Mouse (Mus musculus) intestine, embryonic 14.5 days (tissue): ENCODE results near the gene Wdr73. TPM values are rescaled to one million over a fixed set of nuclear protein-coding genes. Genes with fewer than 3 reads are reported as not detected.
A peak's percentile ranks its signal among the peaks of the same experiment; 100 is the strongest.

Experiments
- ATAC-seq: fragments of 200-750 bp; cut with Nextera tagmentation; replicated peaks from 2 replicates; pipeline ENCODE4 v1.8.0; 2017; ENCODE audit warnings: low read depth, moderate number of reproducible peaks, moderate TSS enrichment, moderate library complexity; ENCODE audit not compliant: low FRiP score, low TSS enrichment
- DNase-seq: peaks from one replicate; pipeline ENCODE4 v3.0.0-alpha.2; 2018; ENCODE audit warnings: low spot score
- H3K27ac ChIP-seq: fragments of 300-500 bp; sonication (generic); 2 replicates; pipeline ENCODE4 v1.5.1; 2014; ENCODE audit warnings: low read depth, mild to moderate bottlenecking, control low read depth
- H3K27me3 ChIP-seq: fragments of 300-500 bp; sonication (generic); replicated peaks from 2 replicates; pipeline ENCODE4 v1.6.1; 2014; ENCODE audit warnings: low read length, control low read depth; ENCODE audit not compliant: control insufficient read depth, insufficient read depth
- H3K36me3 ChIP-seq: fragments of 300-500 bp; sonication (generic); 2 replicates; pipeline ENCODE4 v1.6.1; 2014; ENCODE audit warnings: low read length, control low read depth; ENCODE audit not compliant: control insufficient read depth, insufficient read depth
- H3K4me1 ChIP-seq: fragments of 300-500 bp; sonication (generic); replicated peaks from 2 replicates; pipeline ENCODE4 v1.6.1; 2014; ENCODE audit warnings: low read length, control low read depth, mixed read lengths; ENCODE audit not compliant: control insufficient read depth, insufficient read depth
- H3K4me2 ChIP-seq: fragments of 300-500 bp; sonication (generic); 2 replicates; pipeline ENCODE4 v1.6.1; 2014; ENCODE audit warnings: low read length
- H3K4me3 ChIP-seq: fragments of 300-500 bp; sonication (generic); 2 replicates; pipeline ENCODE4 v1.5.1; 2014; ENCODE audit warnings: low read depth, low read length, control low read depth, mixed read lengths
- H3K9ac ChIP-seq: fragments of 300-500 bp; sonication (generic); 2 replicates; pipeline ENCODE4 v1.6.1; 2014; ENCODE audit warnings: mild to moderate bottlenecking, low read length
- H3K9me3 ChIP-seq: fragments of 300-500 bp; sonication (generic); 2 replicates; pipeline ENCODE4 v1.6.1; 2016; ENCODE audit warnings: low read length, control low read depth; ENCODE audit not compliant: control insufficient read depth
- WGBS: fragments of 180-500 bp; shearing (Covaris S2); extraction: QIAGEN DNeasy Blood & Tissue Kit; methylation state at CpG from one replicate; pipeline ENCODE4 v1.1.7; 2014; 5-methylcytosine and 5-hydroxymethylcytosine counted together
- polyA plus RNA-seq: library from polyadenylated mRNA; unstranded; fragments of >200 nt; fragmentation: Nextera tagmentation; extraction: Ambion mirVana; gene quantifications from 2 replicates; pipeline ENCODE4 v1.2.1, GENCODE M21; 2014

The Wdr73 gene
- polyA plus RNA-seq, 1 experiment from 2014 or later = 37.9 TPM

DNA sequence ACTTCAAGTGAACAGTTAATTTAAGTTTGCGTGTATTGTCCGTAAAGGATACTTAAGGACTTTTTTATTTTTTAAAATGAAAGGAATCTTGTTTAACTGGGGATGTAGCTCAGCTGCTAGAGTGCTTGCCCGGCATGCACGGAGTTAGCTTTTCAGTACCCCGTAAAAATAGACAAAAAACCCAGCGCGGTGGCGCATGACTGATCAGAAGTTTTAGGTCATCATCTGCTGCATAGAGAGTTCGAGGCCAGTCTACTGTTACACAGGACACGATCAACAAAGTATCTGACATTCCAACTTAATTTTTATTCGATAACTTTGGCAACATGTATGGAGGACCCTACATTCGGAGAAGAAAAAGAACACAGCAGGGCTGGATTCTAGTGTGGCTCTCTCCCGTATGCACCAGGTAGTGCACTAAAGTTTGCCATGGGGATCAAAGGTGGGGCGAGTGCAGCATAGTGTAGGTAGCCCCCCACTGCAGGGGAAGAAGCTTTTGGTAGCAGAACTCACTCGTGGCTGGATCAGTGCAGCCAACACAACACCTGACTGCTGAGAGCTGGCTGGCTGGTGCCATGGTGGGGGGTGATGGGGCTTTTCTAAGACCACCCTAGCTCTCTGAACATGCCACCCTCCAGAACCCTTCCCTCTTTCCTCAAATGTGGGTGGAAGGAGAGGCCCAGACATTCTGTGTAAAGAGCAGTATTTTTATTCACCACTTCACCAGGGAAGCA, 639 bp upstream of the Wdr73 start:
- H3K27me3 ChIP-seq = no peaks in the 10 kb centered on the region
- peaks cover 18% of the 10 kb centered on the region for H3K4me1 ChIP-seq
- peaks cover 19% of the 10 kb centered on the region for H3K36me3 ChIP-seq
- DNase-seq = no peak
- 0 out of 2 replicates have a peak, but pooled peaks have one; percentile 12 for ATAC-seq
- H3K27ac ChIP-seq = peak overlapping the region; percentile 60; the same call in 1 of the 2 replicates
- H3K4me2 ChIP-seq = peak overlapping the region; percentile 88
- H3K9me3 ChIP-seq = no peaks in the 10 kb centered on the region
- H3K9ac ChIP-seq = peak overlapping the region; percentile 71
- WGBS = 28% methylated on average over 15 of the region's 15 CpGs
- H3K4me3 ChIP-seq = peak overlapping the region; percentile 87

DNA sequence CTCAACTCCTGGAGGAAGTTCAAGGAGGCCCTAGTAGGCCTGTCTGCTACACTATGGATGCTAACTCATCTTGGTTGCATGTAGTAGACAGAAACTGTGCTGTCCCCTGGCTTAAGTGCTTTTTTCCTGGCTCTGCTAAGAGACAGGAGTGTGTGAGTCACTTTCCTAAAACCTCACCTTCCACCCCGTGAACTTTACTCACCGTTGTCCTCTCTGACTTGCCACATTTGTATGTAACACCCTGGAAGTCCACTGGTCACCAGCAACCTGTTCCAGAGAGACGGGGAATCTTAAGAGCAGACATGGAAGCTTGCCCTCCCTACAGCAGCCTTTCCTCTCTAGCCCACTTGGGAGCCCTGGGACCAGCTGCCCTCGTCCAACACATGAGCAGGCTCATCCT, 3.3 kb downstream of the Wdr73 start:
- Histone ChIP-seq H3K27ac (no peak overlapping the region), H3K4me1 (peaks cover 14% of the 10 kb centered on the region), H3K4me3 (no peak overlapping the region), H3K27me3 (no peaks in the 10 kb centered on the region), H3K4me2 (no peak overlapping the region), H3K9ac (no peak overlapping the region), H3K9me3 (no peaks in the 10 kb centered on the region), H3K36me3 (peaks cover 58% of the 10 kb centered on the region)
- DNase-seq = no peak
- ATAC-seq = no peak
- WGBS = 91% methylated on average over 4 of the region's 4 CpGs

DNA sequence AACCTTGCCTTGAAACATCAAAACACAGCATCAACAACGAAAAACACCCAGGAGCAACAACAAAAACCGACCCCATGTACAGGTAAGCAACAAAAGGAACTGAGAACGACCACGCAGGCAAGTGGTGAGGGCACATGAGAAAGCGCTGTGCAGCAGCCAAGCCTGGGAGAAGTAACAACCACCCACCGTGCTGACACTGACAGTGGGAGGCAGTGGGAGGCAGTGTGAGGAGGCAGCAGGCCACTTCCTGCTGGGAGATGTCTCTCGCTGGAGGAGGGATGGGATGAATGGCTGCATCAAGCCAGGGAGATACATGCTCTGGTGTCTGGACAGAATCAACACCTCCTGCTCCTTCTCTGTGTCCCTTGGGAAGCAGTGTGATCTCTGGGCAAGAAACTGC, 3.9 kb downstream of the Wdr73 start:
- Histone ChIP-seq H3K27ac (no peak overlapping the region), H3K36me3 (peaks cover 64% of the 10 kb centered on the region), H3K4me3 (no peak overlapping the region), H3K4me2 (no peak overlapping the region), H3K9me3 (no peaks in the 10 kb centered on the region), H3K4me1 (peaks cover 14% of the 10 kb centered on the region), H3K9ac (no peak overlapping the region), H3K27me3 (no peaks in the 10 kb centered on the region)
- WGBS = 85% methylated on average over 7 of the region's 7 CpGs
- DNase-seq (no peak), ATAC-seq (no peak)

DNA sequence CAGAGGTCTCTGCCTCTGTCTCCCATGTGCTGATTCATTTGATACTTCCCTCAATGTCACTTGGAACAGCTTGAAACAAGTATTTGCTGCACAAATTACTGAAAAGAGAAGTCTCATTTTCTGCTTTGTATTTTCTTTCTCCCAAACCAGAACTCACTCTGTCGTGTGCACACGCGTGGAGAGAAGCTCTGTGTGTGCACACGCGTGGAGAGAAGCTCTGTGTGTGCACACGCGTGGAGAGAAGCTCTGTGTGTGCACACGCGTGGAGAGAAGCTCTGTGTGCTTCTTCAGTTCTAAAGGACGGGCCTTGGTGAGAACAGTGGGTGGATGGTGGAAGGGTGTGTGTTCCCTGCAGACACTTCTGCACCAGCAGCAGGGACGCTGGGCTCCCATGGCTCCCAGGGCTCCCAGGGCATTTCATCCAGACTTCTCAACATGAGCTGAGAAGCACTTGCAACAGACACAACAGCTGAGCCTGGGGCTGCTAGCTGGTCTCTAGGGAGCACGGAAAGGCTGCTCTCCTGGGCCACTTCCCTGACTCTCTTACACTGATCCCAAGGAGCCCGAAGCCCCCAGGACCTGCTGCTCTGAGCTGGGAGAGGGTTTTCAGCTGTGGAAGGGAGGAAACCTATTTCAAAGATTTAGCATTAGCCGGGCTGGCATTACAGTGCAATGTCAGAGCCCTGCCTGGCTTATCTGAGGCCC, 6.1 kb downstream of the Wdr73 start:
- Histone ChIP-seq H3K27ac (no peak overlapping the region), H3K9me3 (no peaks in the 10 kb centered on the region), H3K4me2 (no peak overlapping the region), H3K27me3 (no peaks in the 10 kb centered on the region), H3K4me3 (no peak overlapping the region), H3K9ac (no peak overlapping the region), H3K4me1 (peaks cover 2% of the 10 kb centered on the region; the same call in 1 of the 2 replicates), H3K36me3 (peaks cover 82% of the 10 kb centered on the region)
- ATAC-seq (no peak), DNase-seq (no peak)
- WGBS = 94% methylated on average over 14 of the region's 14 CpGs

DNA sequence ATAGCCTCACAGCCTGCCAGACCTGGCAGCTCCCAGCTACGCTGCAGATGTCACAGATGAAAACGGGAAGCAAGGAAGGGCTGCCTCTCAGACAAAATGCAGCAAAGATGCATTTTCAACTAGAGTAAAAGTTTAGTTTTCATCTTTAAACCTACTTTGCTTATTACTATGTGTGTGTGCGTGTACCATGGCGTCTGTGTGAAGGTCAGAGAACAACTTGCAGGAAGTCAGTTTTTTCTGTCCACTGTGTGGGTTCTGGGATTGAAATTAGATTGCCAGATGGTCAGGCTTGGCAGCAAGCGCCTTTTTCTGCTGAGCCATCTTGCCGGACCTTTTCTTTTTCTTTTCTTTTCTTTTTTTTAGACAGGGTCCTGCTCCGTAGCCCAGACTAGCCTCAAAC, 6.9 kb downstream of the Wdr73 start:
- WGBS = 87% methylated on average over 7 of the region's 7 CpGs
- Histone ChIP-seq H3K36me3 (peaks cover 85% of the 10 kb centered on the region), H3K9me3 (no peaks in the 10 kb centered on the region), H3K9ac (no peak overlapping the region), H3K27me3 (no peaks in the 10 kb centered on the region), H3K4me1 (peaks cover 5% of the 10 kb centered on the region; the same call in 1 of the 2 replicates), H3K4me3 (no peak overlapping the region), H3K27ac (no peak overlapping the region), H3K4me2 (no peak overlapping the region)
- ATAC-seq (no peak), DNase-seq (no peak)

DNA sequence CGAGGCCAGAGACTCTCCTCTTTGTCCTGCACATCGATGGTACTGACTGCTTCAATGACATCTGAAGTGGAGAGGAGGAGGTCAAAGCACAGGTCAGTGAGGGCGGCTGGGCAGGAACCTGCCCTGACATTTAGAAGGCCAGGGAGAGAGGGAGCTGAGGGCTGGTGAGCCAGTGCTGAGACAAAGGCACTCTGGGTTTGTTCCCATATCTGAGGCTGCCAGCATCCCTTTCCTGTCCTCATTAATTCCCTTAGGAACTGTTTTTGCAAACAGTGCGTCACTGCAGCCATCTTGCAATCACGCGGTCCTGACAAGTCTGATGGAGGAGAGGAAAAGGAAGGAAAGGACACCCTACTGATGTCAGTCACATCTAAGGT, 7.3 kb downstream of the Wdr73 start:
- 81% methylated on average over 6 of the region's 6 CpGs for WGBS
- H3K4me3 ChIP-seq = no peak overlapping the region
- H3K9me3 ChIP-seq = no peaks in the 10 kb centered on the region
- peaks cover 85% of the 10 kb centered on the region for H3K36me3 ChIP-seq
- H3K27ac ChIP-seq = no peak overlapping the region
- DNase-seq (no peak), ATAC-seq (no peak)
- no peaks in the 10 kb centered on the region for H3K27me3 ChIP-seq
- H3K9ac ChIP-seq = no peak overlapping the region
- H3K4me2 ChIP-seq = no peak overlapping the region
- H3K4me1 ChIP-seq = peaks cover 7% of the 10 kb centered on the region; the same call in 1 of the 2 replicates

DNA sequence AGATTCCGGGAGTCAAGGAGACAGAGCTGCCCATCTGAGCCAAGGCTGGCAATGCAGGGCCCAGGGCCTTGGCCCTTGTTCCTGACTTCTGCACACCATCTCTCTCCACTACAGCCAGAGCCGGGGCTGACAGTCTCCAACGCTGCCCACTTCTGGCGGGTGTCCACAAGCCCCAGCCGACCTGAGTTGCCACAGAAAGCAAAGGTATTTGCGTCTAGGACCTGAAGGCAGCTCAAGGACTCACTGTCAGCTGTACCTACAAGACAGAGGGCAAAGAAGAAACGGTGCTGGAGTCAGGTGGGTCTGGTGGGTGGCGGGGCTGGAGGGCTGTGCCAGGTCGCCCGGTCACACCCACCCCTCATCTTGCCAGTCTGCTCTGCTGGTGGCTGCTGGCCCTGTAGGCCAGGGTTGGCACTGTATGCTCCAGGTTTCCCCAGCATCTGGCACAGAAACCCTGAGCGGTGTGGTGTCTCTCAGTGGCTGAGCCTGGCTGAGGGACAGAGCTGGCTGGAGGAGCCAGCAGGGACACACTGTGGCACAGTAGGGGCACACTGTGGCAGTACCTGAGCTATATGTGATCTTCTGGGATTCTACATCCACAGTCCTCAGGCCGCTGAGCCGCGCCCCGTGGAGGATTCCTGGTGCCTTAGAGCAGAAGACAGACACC, 7.8 kb downstream of the Wdr73 start:
- H3K27ac ChIP-seq = no peak overlapping the region
- H3K9me3 ChIP-seq = no peaks in the 10 kb centered on the region
- H3K27me3 ChIP-seq = no peaks in the 10 kb centered on the region
- no peak overlapping the region for H3K9ac ChIP-seq
- peaks cover 7% of the 10 kb centered on the region; the same call in 1 of the 2 replicates for H3K4me1 ChIP-seq
- H3K4me3 ChIP-seq = no peak overlapping the region
- no peak overlapping the region for H3K4me2 ChIP-seq
- H3K36me3 ChIP-seq = peaks cover 80% of the 10 kb centered on the region
- ATAC-seq (no peak), DNase-seq (no peak)
- WGBS = 89% methylated on average over 15 of the region's 15 CpGs

DNA sequence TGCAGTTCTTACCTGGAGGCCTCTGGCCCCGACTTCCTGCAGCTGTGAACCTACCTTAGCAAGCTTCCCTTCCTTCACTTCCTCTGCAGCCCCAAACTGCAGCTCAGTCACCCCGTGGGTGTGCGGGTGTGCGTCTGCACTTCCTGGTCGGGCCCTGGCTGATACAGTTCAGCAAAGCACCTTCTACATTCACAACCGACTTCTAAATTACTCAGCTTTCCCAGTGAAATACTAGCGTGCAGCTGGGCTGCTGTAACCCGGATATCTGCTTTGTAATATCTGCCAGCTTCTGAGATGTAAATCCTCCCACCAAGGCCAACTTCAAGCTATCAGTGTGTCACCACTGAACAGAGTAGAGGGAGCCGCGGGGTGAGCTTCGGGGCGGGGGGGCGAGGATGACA, 11.2 kb downstream of the Wdr73 start:
- H3K9ac ChIP-seq = no peak overlapping the region
- DNase-seq = no peak
- no peak for ATAC-seq
- H3K27ac ChIP-seq = peak overlapping the region; percentile 43; the same call in 1 of the 2 replicates
- H3K4me1 ChIP-seq = peaks cover 7% of the 10 kb centered on the region; the same call in 1 of the 2 replicates
- 73% methylated on average over 13 of the region's 13 CpGs for WGBS
- peaks cover 48% of the 10 kb centered on the region for H3K36me3 ChIP-seq
- H3K9me3 ChIP-seq = no peaks in the 10 kb centered on the region
- no peak overlapping the region for H3K4me2 ChIP-seq
- no peaks in the 10 kb centered on the region for H3K27me3 ChIP-seq
- H3K4me3 ChIP-seq = no peak overlapping the region
